Mouse (Mus musculus): ENCODE measurements around the gene Cbarp.

DNA sequence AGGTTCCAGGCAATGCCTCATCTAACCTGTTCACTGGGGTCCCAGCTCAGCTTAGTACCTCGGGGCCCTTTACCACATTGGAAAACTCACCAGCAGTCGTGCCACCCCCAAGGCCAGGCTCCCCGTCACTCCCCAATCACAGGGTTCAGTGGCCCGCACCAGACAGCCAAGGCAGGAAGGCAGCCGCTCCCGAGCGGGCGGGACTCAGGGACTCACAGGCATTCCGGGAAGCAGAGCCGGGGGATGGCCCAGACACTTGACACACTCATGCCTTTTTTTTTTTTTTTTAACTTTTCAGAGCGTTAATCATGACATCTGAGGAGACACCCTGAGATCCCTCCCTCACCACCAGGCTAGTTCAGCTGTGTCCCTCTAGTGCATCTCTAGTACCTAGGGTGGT, 39.7 kb downstream of the Cbarp start:
- TF ChIP-seq POLR2A (IDR thresholded peaks at IDR 0.05; ENCODE audit: control insufficient read depth, low read depth, low read length) (no peak), CTCF (IDR thresholded peaks at IDR 0.05; ENCODE audit: control insufficient read depth, insufficient read depth, insufficient replicate concordance, low read depth, low read length) (no peak)

Measured in testis, adult 2 months (tissue).